Comparison of ENCODE assay signal across 8 mouse cellular contexts in genomic region chr2:122298596-122299490, GRCm38 (mm10). TPM values are rescaled to one million over a fixed set of nuclear protein-coding genes. Genes with fewer than 3 reads are reported as not detected.
DNase-seq lines count a peak whose midpoint lies in the region; ATAC-seq and TF ChIP-seq lines count a peak whose summit lies in the region.

Duoxa2 (plus strand) TSS chr2:122298900.

- no peaks in the 10 kb centered on the region for H3K36me3 ChIP-seq in E14TG2a.4 (ENCODE audit: insufficient read depth, low read length)

- no peak for TF ChIP-seq CTCF in E14TG2a.4 (conservative IDR thresholded peaks at IDR 0.05; ENCODE audit: low read length)

- 4% methylated on average over 43 of the region's 43 CpGs for WGBS in large intestine, adult 2 months

- peak; percentile 15 to 30 for DNase-seq in adrenal gland, postnatal 36 days
- peak; percentile 35 for DNase-seq in heart, postnatal 4 days
- peak; percentile 66 for DNase-seq in large intestine, adult 2 months (ENCODE audit: low read depth, low spot score)
- no peak for DNase-seq in left cerebral cortex, postnatal 10 days (ENCODE audit: extremely low spot score in 1 of 2, low spot score in 2 of 2)
- DNase-seq in adipocyte (ENCODE audit: low spot score), result no peak
- DNase-seq in right cerebral cortex, postnatal 25 days, result no peak

- peak within 1 kb of the TSS; percentile 61 for H3K4me3 ChIP-seq in E14TG2a.4 (replicated peaks; ENCODE audit: low read length)

- 0 out of 2 replicates have a peak, but pooled peaks have one; percentile 4 for ATAC-seq in monocyte, adult 5-6 weeks (replicated peaks; ENCODE audit: insufficient number of reproducible peaks, low FRiP score, low TSS enrichment, poor library complexity, severe bottlenecking)

- no peaks in the 10 kb centered on the region for H3K9me3 ChIP-seq in E14TG2a.4 (ENCODE audit: low read length)

- intact Hi-C loops in left cerebral cortex, postnatal 10 days (cut with DNase I), result no loop called here

- peaks cover 42% of the 10 kb centered on the region for H3K4me1 ChIP-seq in E14TG2a.4 (replicated peaks; ENCODE audit: low read depth, low read length)

- H3K27me3 ChIP-seq in E14TG2a.4 (ENCODE audit: insufficient read depth, low read length), result peaks cover 91% of the 10 kb centered on the region

RNA-seq across cellular contexts. Expression of gene Duoxa2, which starts in this region (rescaled TPM):
- total RNA-seq in adrenal gland, postnatal 36 days (2021), result not detected
- total RNA-seq in heart, postnatal 4 days (2021), result under 1 TPM; 0.16 to 0.21 TPM
- polyA plus RNA-seq in large intestine, adult 2 months (2012; rRNA removed), result 263 and 294 TPM in 2 replicates
- not detected in 3 replicates for total RNA-seq in monocyte, adult 5-6 weeks (2017)
- total RNA-seq in left cerebral cortex, postnatal 10 days (2021), result under 1 TPM; 0.22 to 0.34 TPM

Comparison
In these comparisons a context has a peak if more than half of its experiments do, and no peak if none do; other contexts are left out.
1. Peak in DNase-seq in adrenal gland, postnatal 36 days; RNA of the gene not detected or under 1 TPM.
2. Peak in DNase-seq in heart, postnatal 4 days; RNA of the gene not detected or under 1 TPM.
3. Peak in ATAC-seq in monocyte, adult 5-6 weeks; RNA of the gene not detected or under 1 TPM.